Mouse (Mus musculus): ENCODE data around the gene AC129217.1. TPM values are rescaled to one million over a fixed set of nuclear protein-coding genes. Genes with fewer than 3 reads are reported as not detected.
A peak's percentile ranks its signal among the peaks of the same experiment; 100 is the strongest.

The AC129217.1 gene
- total and polyA plus RNA-seq, 3 experiments: 0.23 to 53.4 TPM; not detected in 1

DNA sequence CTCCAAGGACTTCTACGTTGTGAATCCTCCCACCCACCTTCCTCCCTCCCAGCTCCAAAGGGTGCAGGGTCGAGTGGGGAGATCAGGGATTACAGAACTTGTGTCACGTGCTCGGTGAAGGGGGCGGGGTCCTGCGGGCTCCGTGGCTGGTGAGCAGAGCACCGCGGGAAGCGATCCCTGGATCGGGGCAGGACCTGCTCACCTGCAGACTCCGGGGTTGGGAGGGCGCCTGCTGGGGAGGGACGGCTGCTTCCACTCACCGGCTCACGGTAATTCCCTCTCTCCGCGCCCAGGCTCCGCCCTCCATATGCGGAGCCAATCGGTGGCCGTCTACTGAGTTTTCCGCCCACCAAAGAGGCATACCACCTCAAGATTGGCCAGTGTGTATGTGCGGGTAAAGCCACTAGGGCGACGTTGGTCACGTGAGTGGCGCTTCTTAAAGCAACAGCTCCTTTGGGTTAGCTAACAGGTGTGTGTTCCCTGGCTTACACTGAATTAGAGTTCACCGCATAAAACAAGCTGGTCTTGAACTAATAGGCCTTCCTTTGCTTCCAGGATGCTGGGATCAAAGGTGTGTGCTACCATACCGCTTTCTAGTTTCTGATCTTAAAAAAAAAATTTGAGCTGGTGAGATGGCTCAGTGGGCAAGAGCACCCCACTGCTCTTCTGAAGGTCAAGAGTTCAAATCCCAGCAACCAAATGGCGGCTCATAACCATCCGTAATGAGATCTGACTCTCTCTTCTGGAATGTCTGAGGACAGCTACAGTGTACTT lies 43.4 kb upstream of the AC129217.1 start, which contains the start of gene Taf6l (continued):
- TF ChIP-seq POLR2AphosphoS5 (IDR thresholded peaks at IDR 0.05; ENCODE audit: borderline replicate concordance, low read depth, low read length) (no peak), USF1 (IDR thresholded peaks at IDR 0.05; ENCODE audit: low read depth, low read length) (peak; percentile 95)

DNA sequence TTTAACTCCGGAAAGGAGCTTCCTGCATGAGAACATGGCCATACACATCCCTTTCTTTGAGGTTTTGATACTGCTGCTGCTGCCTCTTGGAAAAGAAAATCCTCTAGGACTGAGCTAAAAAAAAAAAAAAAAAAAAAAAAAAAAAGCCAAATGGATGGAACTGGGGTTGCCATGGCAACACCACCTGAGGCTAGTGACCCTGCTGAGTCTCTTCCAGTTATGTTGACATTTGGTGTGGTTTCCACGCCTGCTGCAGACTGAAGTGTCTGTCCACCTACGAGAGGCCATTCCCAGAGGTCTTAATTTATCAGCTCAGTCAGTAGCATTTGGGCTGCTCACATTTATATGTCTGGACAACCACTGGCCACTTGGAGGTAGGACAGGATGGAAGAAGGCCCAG lies 41.1 kb upstream of the AC129217.1 start:
- H3K27ac ChIP-seq (ENCODE audit: control insufficient read depth, low read depth, low read length): no peak overlapping the region
- no peak overlapping the region for H3K9ac ChIP-seq (ENCODE audit: control insufficient read depth, low read depth, low read length, poor library complexity, severe bottlenecking)
- TF ChIP-seq USF1 (IDR thresholded peaks at IDR 0.05; ENCODE audit: low read depth, low read length): no peak
- TF ChIP-seq HCFC1 (IDR thresholded peaks at IDR 0.05; ENCODE audit: low read depth, low read length): no peak
- no peak for TF ChIP-seq MXI1 (IDR thresholded peaks at IDR 0.05; ENCODE audit: low read depth, low read length)
- TF ChIP-seq TBP (IDR thresholded peaks at IDR 0.05; ENCODE audit: low read depth, low read length): no peak
- TF ChIP-seq RAD21 (IDR thresholded peaks at IDR 0.05; ENCODE audit: low read depth, low read length): no peak
- peak; percentile 67 for TF ChIP-seq ZNF384 (IDR thresholded peaks at IDR 0.05; ENCODE audit: low read depth, low read length)
- H3K79me2 ChIP-seq (ENCODE audit: control insufficient read depth, insufficient read depth, low read length, poor library complexity): no peaks in the 10 kb centered on the region; the same call in 1 of the 2 replicates
- peaks cover 3 to 4% of the 10 kb centered on the region in 2 experiments; a peak in 2 of 4 replicates for H3K36me3 ChIP-seq (ENCODE audit: control insufficient read depth in 1 of 2, insufficient read depth in 2 of 2, low read length in 2 of 2)
- no peak overlapping the region for H3K4me3 ChIP-seq (ENCODE audit: control insufficient read depth in 1 of 2, insufficient read depth in 1 of 2, low read depth in 2 of 2, low read length in 2 of 2)
- DNase-seq (ENCODE audit: low read depth, low spot score): no peak
- peaks cover 3 to 7% of the 10 kb centered on the region in 2 experiments; a peak in 1 of 4 replicates for H3K4me1 ChIP-seq (ENCODE audit: control insufficient read depth in 1 of 2, insufficient read depth in 2 of 2, low read length in 2 of 2)
- no peaks in the 10 kb centered on the region for H3K27me3 ChIP-seq (ENCODE audit: control insufficient read depth in 1 of 2, insufficient read depth in 2 of 2, low read length in 2 of 2)
- H3K9me3 ChIP-seq (replicated peaks; ENCODE audit: insufficient read depth, low read length): no peaks in the 10 kb centered on the region

DNA sequence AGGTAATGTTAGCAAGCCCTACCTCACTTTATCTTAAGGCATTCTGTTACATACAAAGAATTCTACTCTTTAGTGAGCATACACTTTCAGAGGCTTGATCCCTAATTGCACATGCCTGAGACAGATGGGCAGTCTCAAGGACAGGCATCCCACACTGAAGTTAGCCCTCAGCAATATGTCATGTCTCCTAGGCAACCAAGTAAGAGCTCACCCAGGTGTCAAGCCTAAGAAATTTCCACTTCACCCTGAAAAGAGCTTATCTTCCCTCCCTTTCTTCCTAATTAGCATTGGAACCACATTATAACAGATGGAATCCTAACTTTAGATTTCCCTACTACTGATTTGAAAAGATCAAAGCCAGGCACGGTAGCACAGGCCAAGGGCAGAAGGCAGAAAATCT lies 40.4 kb upstream of the AC129217.1 start:
- no peak for DNase-seq (ENCODE audit: low read depth, low spot score)
- H3K79me2 ChIP-seq (ENCODE audit: control insufficient read depth, insufficient read depth, low read length, poor library complexity): no peaks in the 10 kb centered on the region; the same call in 1 of the 2 replicates
- H3K36me3 ChIP-seq (ENCODE audit: control insufficient read depth in 1 of 2, insufficient read depth in 2 of 2, low read length in 2 of 2): peaks cover 3 to 4% of the 10 kb centered on the region in 2 experiments; a peak in 2 of 4 replicates
- H3K9me3 ChIP-seq (replicated peaks; ENCODE audit: insufficient read depth, low read length): no peaks in the 10 kb centered on the region
- peaks cover 3 to 7% of the 10 kb centered on the region in 2 experiments; a peak in 1 of 4 replicates for H3K4me1 ChIP-seq (ENCODE audit: control insufficient read depth in 1 of 2, insufficient read depth in 2 of 2, low read length in 2 of 2)
- no peak overlapping the region for H3K27ac ChIP-seq (ENCODE audit: control insufficient read depth, low read depth, low read length)
- TF ChIP-seq ZC3H11A (IDR thresholded peaks at IDR 0.05; ENCODE audit: low read depth, low read length) (no peak), CTCF (IDR thresholded peaks at IDR 0.05 in 2 of 3, conservative IDR thresholded peaks at IDR 0.05 in 1 of 3; ENCODE audit: control insufficient read depth in 1 of 3, insufficient read depth in 1 of 3, low read depth in 2 of 3, low read length in 3 of 3, poor library complexity in 1 of 3, severe bottlenecking in 1 of 3) (no peak)
- no peaks in the 10 kb centered on the region for H3K27me3 ChIP-seq (ENCODE audit: control insufficient read depth in 1 of 2, insufficient read depth in 2 of 2, low read length in 2 of 2)
- H3K9ac ChIP-seq (ENCODE audit: control insufficient read depth, low read depth, low read length, poor library complexity, severe bottlenecking): no peak overlapping the region
- no peak overlapping the region for H3K4me3 ChIP-seq (ENCODE audit: control insufficient read depth in 1 of 2, insufficient read depth in 1 of 2, low read depth in 2 of 2, low read length in 2 of 2)

DNA sequence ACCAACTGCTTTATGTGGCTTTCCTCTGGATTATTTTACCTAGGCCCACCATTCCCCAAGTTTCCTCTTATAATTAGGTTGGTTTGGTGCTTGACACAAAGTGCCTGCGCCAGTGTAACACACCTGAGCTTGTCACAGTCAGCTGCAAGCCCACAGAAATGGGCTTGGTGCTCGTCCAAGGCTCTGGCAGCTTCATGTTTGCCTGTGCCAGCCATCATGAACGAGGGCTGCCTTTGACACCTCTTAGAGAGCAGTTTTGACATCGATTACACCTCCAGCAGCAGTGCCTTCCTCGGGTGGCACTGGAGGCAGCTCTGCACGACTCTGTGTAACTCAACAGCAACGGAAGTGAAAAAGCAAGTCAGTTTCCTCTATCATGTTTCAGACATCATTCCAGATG lies 39.4 kb upstream of the AC129217.1 start:
- Histone ChIP-seq H3K4me1 (ENCODE audit: control insufficient read depth in 1 of 2, insufficient read depth in 2 of 2, low read length in 2 of 2) (peaks cover 2 to 3% of the 10 kb centered on the region in 2 experiments; a peak in 1 of 4 replicates), H3K9me3 (replicated peaks; ENCODE audit: insufficient read depth, low read length) (no peaks in the 10 kb centered on the region), H3K36me3 (ENCODE audit: control insufficient read depth in 1 of 2, insufficient read depth in 2 of 2, low read length in 2 of 2) (peaks cover 4 to 6% of the 10 kb centered on the region in 2 experiments; a peak in 3 of 4 replicates), H3K79me2 (ENCODE audit: control insufficient read depth, insufficient read depth, low read length, poor library complexity) (0 out of 2 replicates have a peak, but pooled peaks cover 1% of the 10 kb centered on the region), H3K27ac (ENCODE audit: control insufficient read depth, low read depth, low read length) (no peak overlapping the region), H3K9ac (ENCODE audit: control insufficient read depth, low read depth, low read length, poor library complexity, severe bottlenecking) (no peak overlapping the region), H3K4me3 (ENCODE audit: control insufficient read depth in 1 of 2, insufficient read depth in 1 of 2, low read depth in 2 of 2, low read length in 2 of 2) (no peak overlapping the region), H3K27me3 (ENCODE audit: control insufficient read depth in 1 of 2, insufficient read depth in 2 of 2, low read length in 2 of 2) (no peaks in the 10 kb centered on the region)
- TF ChIP-seq POLR2A (IDR thresholded peaks at IDR 0.05; ENCODE audit: control insufficient read depth in 1 of 2, insufficient read depth in 1 of 2, low read depth in 1 of 2, low read length in 2 of 2, poor library complexity in 1 of 2): no peak
- TF ChIP-seq BHLHE40 (IDR thresholded peaks at IDR 0.05; ENCODE audit: borderline replicate concordance, low read depth, low read length): no peak
- TF ChIP-seq E2F4 (IDR thresholded peaks at IDR 0.05; ENCODE audit: borderline replicate concordance, low read depth, low read length): no peak
- TF ChIP-seq ETS1 (IDR thresholded peaks at IDR 0.05; ENCODE audit: low read depth, low read length): no peak
- TF ChIP-seq MYC (IDR thresholded peaks at IDR 0.05; ENCODE audit: low read depth, low read length): no peak
- no peak for TF ChIP-seq UBTF (IDR thresholded peaks at IDR 0.05; ENCODE audit: borderline replicate concordance, insufficient read depth, low read depth, low read length)
- no peak for TF ChIP-seq NELFE (IDR thresholded peaks at IDR 0.05; ENCODE audit: low read depth, low read length)
- TF ChIP-seq JUND (IDR thresholded peaks at IDR 0.05; ENCODE audit: low read depth, low read length): no peak
- no peak for TF ChIP-seq ZKSCAN1 (IDR thresholded peaks at IDR 0.05; ENCODE audit: low read depth, low read length)
- no peak for TF ChIP-seq KAT2A (conservative IDR thresholded peaks at IDR 0.05; ENCODE audit: low read depth, low read length)
- no peak for TF ChIP-seq CTCF (IDR thresholded peaks at IDR 0.05 in 2 of 3, conservative IDR thresholded peaks at IDR 0.05 in 1 of 3; ENCODE audit: control insufficient read depth in 1 of 3, insufficient read depth in 1 of 3, low read depth in 2 of 3, low read length in 3 of 3, poor library complexity in 1 of 3, severe bottlenecking in 1 of 3)
- TF ChIP-seq TCF12 (IDR thresholded peaks at IDR 0.05; ENCODE audit: low read depth, low read length): no peak
- DNase-seq (ENCODE audit: low read depth, low spot score): no peak
